In genomic region chr19:10222656-10223055, GRCm38 (mm10) we compare ENCODE assay signal across 13 mouse cellular contexts. TPM values are rescaled to one million over a fixed set of nuclear protein-coding genes. Genes with fewer than 3 reads are reported as not detected.
DNase-seq lines count a peak whose midpoint lies in the region; ATAC-seq lines count a peak whose summit lies in the region.
"Had no signal": no experiment of that assay in that cellular context is flagged by ENCODE, and none has a peak within 500 bp of the region (broad histone marks: within the 10 kb centered on the region; RNA-seq: fewer than 3 reads in every experiment).

No protein-coding gene starts in this region.

- H3K9ac ChIP-seq in heart, embryonic 11.5 days (ENCODE audit: low read depth, low read length), result no peak overlapping the region
- no peak overlapping the region for H3K9ac ChIP-seq in intestine, embryonic 16.5 days (ENCODE audit: low read depth, low read length)
- H3K9ac ChIP-seq: midbrain, embryonic 15.5 days had no signal

- intact Hi-C loops in heart, postnatal 36 days (cut with DNase I), result no loop called here

- H3K4me3 ChIP-seq in heart, embryonic 11.5 days (ENCODE audit: low read depth, low read length), result no peak overlapping the region
- no peak overlapping the region for H3K4me3 ChIP-seq in intestine, embryonic 16.5 days (ENCODE audit: low read length)
- H3K4me3 ChIP-seq: midbrain, embryonic 15.5 days had no signal

- H3K4me1 ChIP-seq in heart, embryonic 11.5 days (ENCODE audit: control insufficient read depth, insufficient read depth, low read length), result peaks cover 21% of the 10 kb centered on the region
- H3K4me1 ChIP-seq in intestine, embryonic 16.5 days (ENCODE audit: control insufficient read depth, insufficient read depth, low read length), result peaks cover 50% of the 10 kb centered on the region

- no peaks in the 10 kb centered on the region for H3K27me3 ChIP-seq in heart, embryonic 11.5 days (ENCODE audit: control insufficient read depth, insufficient read depth, low read length)
- no peaks in the 10 kb centered on the region for H3K27me3 ChIP-seq in intestine, embryonic 16.5 days (replicated peaks; ENCODE audit: control insufficient read depth, insufficient read depth, low read length)
- H3K27me3 ChIP-seq: midbrain, embryonic 15.5 days had no signal

- WGBS in heart, embryonic 11.5 days (ENCODE audit: insufficient replicate concordance), result 26% methylated on average over 8 of the region's 8 CpGs
- 26% methylated on average over 8 of the region's 8 CpGs for WGBS in intestine, embryonic 16.5 days

- peak overlapping the region; percentile 41; the same call in 1 of the 2 replicates for H3K27ac ChIP-seq in heart, embryonic 11.5 days (ENCODE audit: low read depth, low read length)
- H3K27ac ChIP-seq in intestine, embryonic 16.5 days (ENCODE audit: low read length), result no peak overlapping the region
- H3K27ac ChIP-seq: macrophage; midbrain, embryonic 15.5 days had no signal

- H3K36me3 ChIP-seq in heart, embryonic 11.5 days (ENCODE audit: control insufficient read depth, insufficient read depth, low read length), result no peaks in the 10 kb centered on the region
- no peaks in the 10 kb centered on the region for H3K36me3 ChIP-seq in intestine, embryonic 16.5 days (ENCODE audit: control insufficient read depth, insufficient read depth, low read length)
- H3K36me3 ChIP-seq: midbrain, embryonic 15.5 days had no signal

- no peak overlapping the region for H3K4me2 ChIP-seq in heart, embryonic 11.5 days
- peak overlapping the region; percentile 13; the same call in 1 of the 2 replicates for H3K4me2 ChIP-seq in intestine, embryonic 16.5 days (ENCODE audit: low read depth, low read length)
- H3K4me2 ChIP-seq: midbrain, embryonic 15.5 days had no signal

- no peak for DNase-seq in heart, postnatal 36 days
- DNase-seq in lung, postnatal 10 days, result peak; percentile 48
- no peak for DNase-seq in lung, postnatal 25 days (ENCODE audit: low spot score)
- no peak for DNase-seq in gastrocnemius, postnatal 10 days
- no peak for DNase-seq in gastrocnemius, postnatal 4 days (ENCODE audit: low spot score in 2 of 2)
- DNase-seq: cerebellum, adult 8-10 months; heart, postnatal 14 days; kidney, postnatal 36 days had no signal

- ATAC-seq in heart, embryonic 11.5 days (replicated peaks; ENCODE audit: insufficient number of reproducible peaks, low FRiP score, low TSS enrichment), result 0 out of 2 replicates have a peak, but pooled peaks have one; percentile 8
- peak; percentile 45 for ATAC-seq in intestine, embryonic 16.5 days
- no peak for ATAC-seq in cerebellum, adult (ENCODE audit: insufficient number of reproducible peaks, low FRiP score, low TSS enrichment)
- ATAC-seq: midbrain, embryonic 15.5 days had no signal

- H3K9me3 ChIP-seq in heart, embryonic 11.5 days (replicated peaks; ENCODE audit: control insufficient read depth, low read length), result no peaks in the 10 kb centered on the region
- no peaks in the 10 kb centered on the region for H3K9me3 ChIP-seq in intestine, embryonic 16.5 days (ENCODE audit: control insufficient read depth, low read length)
- H3K9me3 ChIP-seq: midbrain, embryonic 15.5 days had no signal

RNA-seq across cellular contexts. Expression of gene Myrf, which starts 17.9 kb away (rescaled TPM):
- 22.7 and 23.0 TPM in 2 replicates for polyA plus RNA-seq in heart, embryonic 11.5 days (2014; fragmentation: Nextera tagmentation; extraction: Ambion mirVana)
- total RNA-seq in heart, postnatal 36 days (2021), result 1 to 10 TPM; 5.9 to 7.3 TPM
- polyA plus RNA-seq in intestine, embryonic 16.5 days (2015; fragmentation: Nextera tagmentation; extraction: Ambion mirVana), result 9.9 and 10.1 TPM in 2 replicates
- total RNA-seq in gastrocnemius, postnatal 10 days (2021), result under 1 TPM; 0.09 to 0.14 TPM
- total RNA-seq in gastrocnemius, postnatal 4 days (2021), result under 1 TPM; 0.26 to 0.39 TPM

RNA-seq across cellular contexts. Expression of gene Fen1, which starts 18.7 kb away (rescaled TPM):
- polyA plus RNA-seq in heart, embryonic 11.5 days (2014; fragmentation: Nextera tagmentation; extraction: Ambion mirVana), result 59.3 and 70.9 TPM in 2 replicates
- total RNA-seq in heart, postnatal 36 days (2021), result 1 to 10 TPM; 4.7 TPM
- polyA plus RNA-seq in intestine, embryonic 16.5 days (2015; fragmentation: Nextera tagmentation; extraction: Ambion mirVana), result 77.9 and 87.8 TPM in 2 replicates
- total RNA-seq in gastrocnemius, postnatal 10 days (2021), result 1 to 10 TPM; 8.4 to 9.1 TPM
- 10 to 100 TPM; 15.3 to 16.0 TPM for total RNA-seq in gastrocnemius, postnatal 4 days (2021)

RNA-seq across cellular contexts. Expression of gene Tmem258, which starts 18.8 kb away (rescaled TPM):
- 412 and 418 TPM in 2 replicates for polyA plus RNA-seq in heart, embryonic 11.5 days (2014; fragmentation: Nextera tagmentation; extraction: Ambion mirVana)
- total RNA-seq in heart, postnatal 36 days (2021), result 100 to 1,000 TPM; 173 to 180 TPM
- 466 and 467 TPM in 2 replicates for polyA plus RNA-seq in intestine, embryonic 16.5 days (2015; fragmentation: Nextera tagmentation; extraction: Ambion mirVana)
- 100 to 1,000 TPM; 118 to 127 TPM for total RNA-seq in gastrocnemius, postnatal 10 days (2021)
- 100 to 1,000 TPM; 122 to 143 TPM for total RNA-seq in gastrocnemius, postnatal 4 days (2021)

RNA-seq across cellular contexts. Expression of gene Fads1, which starts 40.0 kb away (rescaled TPM):
- polyA plus RNA-seq in heart, embryonic 11.5 days (2014; fragmentation: Nextera tagmentation; extraction: Ambion mirVana), result 64.6 and 65.8 TPM in 2 replicates
- 10 to 100 TPM; 23.7 to 24.0 TPM for total RNA-seq in heart, postnatal 36 days (2021)
- polyA plus RNA-seq in intestine, embryonic 16.5 days (2015; fragmentation: Nextera tagmentation; extraction: Ambion mirVana), result 146 and 154 TPM in 2 replicates
- 10 to 100 TPM; 27.9 to 28.5 TPM for total RNA-seq in gastrocnemius, postnatal 10 days (2021)
- 10 to 100 TPM; 49.8 to 51.3 TPM for total RNA-seq in gastrocnemius, postnatal 4 days (2021)

Comparison
In these comparisons a context has a peak if more than half of its experiments do, and no peak if none do; other contexts are left out.
1. RNA of gene Myrf, which starts 17.9 kb away (total RNA-seq): 5.9 to 7.3 TPM in heart, postnatal 36 days; 0.26 to 0.39 TPM in gastrocnemius, postnatal 4 days and 0.09 to 0.14 TPM in gastrocnemius, postnatal 10 days; every median in the first group is over 4 times any median in the second.